Mouse (Mus musculus): ENCODE data around the gene Cd79a. TPM values are rescaled to one million over a fixed set of nuclear protein-coding genes. Genes with fewer than 3 reads are reported as not detected.

Cd79a gene
- total RNA-seq, 2 experiments from 2014 or later, result 0.22 TPM; not detected in 1

DNA sequence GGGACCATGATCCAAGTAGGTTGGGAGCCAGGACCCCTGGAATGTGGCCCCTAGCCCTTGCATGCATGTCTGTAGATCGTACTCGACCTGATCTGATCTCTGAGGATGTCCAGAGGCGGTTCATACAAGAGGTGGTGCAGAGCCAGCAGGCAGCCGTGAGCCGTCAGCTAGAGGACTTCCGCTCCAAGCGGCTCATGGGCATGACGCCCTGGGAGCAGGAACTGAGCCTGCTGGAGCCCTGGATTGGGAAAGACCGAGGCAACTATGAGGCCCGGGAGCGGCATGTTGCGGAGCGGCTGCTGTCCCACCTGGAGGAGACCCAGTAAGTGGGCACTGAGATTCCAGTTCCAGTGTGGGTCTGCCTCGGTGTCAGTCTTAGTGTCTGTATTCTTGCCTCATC lies 15.3 kb downstream of the Cd79a start:
- no peak for DNase-seq (ENCODE audit: low spot score in 2 of 2)

DNA sequence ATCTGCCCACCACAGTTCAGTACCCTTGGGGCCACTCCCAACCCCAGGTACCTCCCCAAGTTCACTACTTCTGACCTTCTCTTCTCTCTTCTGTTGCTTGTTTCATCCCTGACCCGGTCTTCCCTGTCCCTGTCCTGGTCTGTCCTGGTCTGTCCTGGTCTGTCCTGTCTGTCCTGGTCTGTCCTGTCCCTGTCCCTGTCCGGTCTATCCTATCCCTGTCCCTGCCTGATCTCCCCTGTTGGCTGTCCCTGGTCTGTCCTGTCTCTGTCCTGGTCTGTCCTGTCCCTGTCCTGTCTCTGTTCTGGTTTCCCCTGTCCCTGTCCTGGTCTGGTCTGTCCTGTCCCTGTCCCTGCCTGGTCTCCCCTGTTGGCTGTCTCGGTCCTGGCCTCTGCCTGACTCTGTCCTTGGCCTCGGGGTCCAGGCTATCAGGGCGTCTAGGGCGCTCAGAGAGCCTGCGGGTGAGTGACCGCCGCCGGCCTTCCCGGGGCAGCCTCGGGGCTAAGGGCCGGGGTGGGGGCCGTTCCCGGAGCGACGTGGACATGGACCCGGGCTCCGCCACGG lies 21.7 kb downstream of the Cd79a start:
- DNase-seq (ENCODE audit: low spot score in 2 of 2), result no peak

DNA sequence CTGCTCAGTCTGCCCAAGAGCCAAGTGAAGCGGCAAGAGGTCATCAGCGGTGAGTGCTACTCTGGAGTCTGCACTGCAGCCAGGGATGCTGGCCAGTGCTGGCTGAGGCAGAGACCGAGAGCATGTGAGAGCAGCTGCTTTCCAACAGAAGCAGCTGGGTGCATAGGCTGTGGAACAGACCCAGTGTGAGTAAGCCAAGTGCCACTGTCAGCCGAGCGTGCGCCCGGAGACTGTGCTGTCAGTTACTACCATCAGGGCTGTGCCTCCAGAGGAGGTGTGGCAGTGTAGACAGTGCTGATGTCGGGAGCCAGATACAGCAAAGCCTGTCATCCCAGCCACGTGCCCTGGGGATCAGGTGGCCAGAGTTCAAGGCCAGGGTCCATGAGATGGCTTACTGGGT lies 22.5 kb downstream of the Cd79a start:
- DNase-seq (ENCODE audit: low spot score in 2 of 2), result peak; percentile 45 to 62

- DNase-seq (ENCODE audit: low spot score in 2 of 2), result no peak
Measured at GRCm38 (mm10) chr7:24930475-24930874, 33.3 kb downstream of the Cd79a start.

GRCm38 (mm10) chr7:24931651-24932050 lies 34.5 kb downstream of the Cd79a start:
- DNase-seq (ENCODE audit: low spot score in 2 of 2), result no peak

DNA sequence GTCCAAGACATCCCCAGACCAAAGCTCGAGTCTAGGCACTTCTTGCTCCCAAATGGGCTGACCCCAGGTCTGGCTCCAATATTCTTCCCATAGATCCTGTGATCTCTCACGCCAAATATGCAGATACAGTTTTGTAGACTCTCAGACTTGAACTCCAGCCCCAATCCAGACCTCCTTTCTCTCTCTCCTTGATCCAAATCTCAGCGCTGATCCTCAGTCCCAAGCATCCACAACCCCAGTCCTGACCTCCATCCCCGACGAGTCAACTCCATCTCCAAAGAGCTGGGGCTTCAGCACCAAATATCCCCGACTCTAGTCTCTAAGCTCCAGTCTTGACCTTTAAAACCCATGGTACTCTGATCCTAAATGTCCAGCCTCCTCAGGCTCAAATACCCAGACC lies 46.5 kb downstream of the Cd79a start:
- DNase-seq (ENCODE audit: low spot score in 2 of 2), result no peak

DNA sequence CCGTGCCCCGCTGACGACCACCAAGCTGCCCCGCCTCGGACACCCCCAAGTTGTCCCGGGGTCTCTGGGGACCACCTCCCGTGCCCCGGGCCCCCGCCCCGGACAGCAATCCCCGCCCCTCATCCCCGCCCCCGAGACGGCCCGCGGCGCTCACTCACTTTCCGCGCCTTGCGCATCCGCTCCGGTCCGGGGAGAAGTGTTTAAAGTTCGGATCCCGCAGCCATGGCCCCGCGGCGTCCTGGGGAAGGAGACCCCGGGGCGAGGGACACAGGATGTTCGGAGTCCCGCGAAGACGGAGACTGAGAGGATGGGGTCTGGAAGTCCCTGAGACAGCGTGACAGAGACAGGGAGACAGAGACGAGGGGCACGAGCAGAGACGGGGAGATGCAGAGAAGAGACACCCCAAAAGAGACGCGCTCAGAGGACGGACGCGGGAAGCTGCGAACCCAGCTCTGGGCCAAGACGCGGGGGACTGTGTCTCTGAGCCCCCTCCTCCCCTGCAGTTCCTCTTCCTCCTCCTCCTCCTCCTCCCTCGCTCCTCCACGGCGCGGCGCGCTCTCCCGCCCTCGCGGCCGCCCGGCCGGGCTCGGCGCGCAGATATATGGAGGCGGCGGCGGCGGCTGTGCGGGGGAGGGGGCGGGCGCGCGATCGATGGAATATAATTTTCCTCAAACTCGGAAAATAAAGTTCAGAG lies 47.2 kb downstream of the Cd79a start, which contains the start of gene Gm4881:
Gene Gm4881, minus strand, starts transcription at position 238 of the 694 bp plus-strand sequence.
- no peak for DNase-seq (ENCODE audit: low spot score in 2 of 2)

DNA sequence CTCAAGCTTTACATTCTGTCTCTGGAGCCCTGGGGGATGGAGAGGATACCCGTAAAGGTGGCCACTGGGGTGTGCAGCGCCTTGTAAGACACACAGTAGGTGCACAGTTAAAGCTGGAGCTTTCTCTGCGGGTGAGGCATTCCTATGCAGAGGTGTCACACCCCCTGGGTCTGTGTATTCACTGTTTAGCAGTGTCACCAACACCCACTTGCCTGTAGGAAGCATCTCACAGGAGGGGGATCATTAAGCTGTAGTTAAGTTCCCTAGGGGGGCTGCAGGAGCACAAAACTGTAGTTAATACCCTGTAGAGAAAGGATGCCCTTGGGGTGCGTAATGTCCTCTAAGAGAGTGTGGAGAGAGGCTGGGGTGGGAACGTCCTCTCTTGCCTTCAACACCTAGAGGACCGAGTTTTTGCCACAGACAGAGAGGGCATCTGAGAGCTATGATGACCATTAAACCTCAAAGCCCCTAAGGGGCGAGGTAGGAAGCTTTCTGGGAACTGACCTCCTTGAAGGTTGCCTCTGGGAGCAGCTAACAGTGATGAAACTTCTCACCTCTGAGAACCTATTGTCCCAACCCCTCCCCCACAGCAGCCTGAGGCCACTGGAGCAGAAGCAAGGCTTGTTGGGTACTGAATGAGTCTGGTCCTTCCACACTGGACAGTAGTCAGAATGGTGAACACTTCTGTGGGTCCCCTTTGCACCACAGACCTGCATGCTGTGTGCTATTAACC lies 50.3 kb downstream of the Cd79a start:
- DNase-seq (ENCODE audit: low spot score in 2 of 2), result no peak

GRCm38 (mm10) chr7:24948774-24949173 lies 51.6 kb downstream of the Cd79a start:
- DNase-seq (ENCODE audit: low spot score in 2 of 2), result no peak

DNA sequence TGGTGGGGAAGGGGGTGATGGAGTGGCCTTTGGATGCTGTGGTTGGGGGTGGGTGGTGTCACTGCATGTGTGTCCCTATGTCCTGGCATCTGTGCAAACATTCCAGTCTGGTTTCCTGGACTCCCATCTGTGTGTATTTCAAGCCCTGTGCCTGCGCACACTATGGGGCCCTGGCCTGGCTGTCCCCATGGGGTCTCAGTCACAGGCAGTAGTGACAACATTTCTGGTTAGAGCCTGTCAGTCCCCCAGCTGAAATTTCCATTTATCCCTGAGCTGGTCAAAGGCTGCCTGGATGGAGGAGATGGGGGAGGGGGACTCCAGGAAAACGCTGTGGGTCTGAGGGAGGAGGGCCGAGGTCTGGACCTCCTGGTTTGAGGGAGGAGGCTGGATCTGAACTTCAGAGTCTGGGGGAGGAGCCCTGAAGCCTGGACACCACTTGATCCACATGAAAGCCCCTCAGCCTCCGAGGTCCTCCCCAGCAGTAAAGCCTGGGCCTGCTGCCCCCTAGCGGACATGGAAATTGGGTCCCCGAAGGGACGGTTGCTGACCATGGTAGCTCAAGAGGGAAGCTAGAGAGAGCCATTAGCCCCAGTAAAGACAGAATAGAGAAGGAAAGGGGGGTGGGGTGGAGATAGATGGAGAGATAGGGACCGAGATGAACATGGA lies 52.9 kb downstream of the Cd79a start:
- peak in 1 of 2 experiments; percentile 60 for DNase-seq (ENCODE audit: low spot score in 2 of 2)

Other genes with a start within 250 kb of the Cd79a start
- not detected for gene Tex101, start 220.7 kb upstream of the Cd79a start, total RNA-seq (2021)
- not detected for gene BC049730, start 188.1 kb upstream of the Cd79a start, total RNA-seq (2021)
- gene Gm4763, start 170.5 kb upstream of the Cd79a start, total RNA-seq (2021), result not detected
- under 1 TPM; 0.13 to 0.15 TPM for gene Cd177, start 137.1 kb upstream of the Cd79a start, total RNA-seq (2021)
- not detected for gene Ceacam10, start 120.2 kb upstream of the Cd79a start, total RNA-seq (2021)
- under 1 TPM in 1 of 2 experiments, not detected in 1; 0.97 TPM for gene Gm9844, start 35.2 kb upstream of the Cd79a start, total RNA-seq (2021)
- not detected for gene Lypd4, start 27.4 kb upstream of the Cd79a start, total RNA-seq (2021)
- gene Dmrtc2, start 27.3 kb upstream of the Cd79a start, total RNA-seq (2021), result not detected
- 100 to 1,000 TPM; 556 to 616 TPM for gene Rps19, start 13.0 kb upstream of the Cd79a start, total RNA-seq (2021)
- gene Arhgef1, start 5.5 kb downstream of the Cd79a start, total RNA-seq (2021), result 10 to 100 TPM; 74.7 to 80.8 TPM
- not detected for gene Gm4881, start 47.1 kb downstream of the Cd79a start, total RNA-seq (2021)
- 100 to 1,000 TPM; 318 to 321 TPM for gene Rabac1, start 75.4 kb downstream of the Cd79a start, total RNA-seq (2021)
- 1,000 to 10,000 TPM; 2,544 to 2,610 TPM for gene Atp1a3, start 108.6 kb downstream of the Cd79a start, total RNA-seq (2021)
- gene Grik5, start 175.0 kb downstream of the Cd79a start, total RNA-seq (2021), result 100 to 1,000 TPM; 213 to 225 TPM
- 10 to 100 TPM; 30.9 to 33.2 TPM for gene Zfp574, start 175.2 kb downstream of the Cd79a start, total RNA-seq (2021)